ENCODE assay signal across 8 mouse cellular contexts in the genomic region with DNA sequence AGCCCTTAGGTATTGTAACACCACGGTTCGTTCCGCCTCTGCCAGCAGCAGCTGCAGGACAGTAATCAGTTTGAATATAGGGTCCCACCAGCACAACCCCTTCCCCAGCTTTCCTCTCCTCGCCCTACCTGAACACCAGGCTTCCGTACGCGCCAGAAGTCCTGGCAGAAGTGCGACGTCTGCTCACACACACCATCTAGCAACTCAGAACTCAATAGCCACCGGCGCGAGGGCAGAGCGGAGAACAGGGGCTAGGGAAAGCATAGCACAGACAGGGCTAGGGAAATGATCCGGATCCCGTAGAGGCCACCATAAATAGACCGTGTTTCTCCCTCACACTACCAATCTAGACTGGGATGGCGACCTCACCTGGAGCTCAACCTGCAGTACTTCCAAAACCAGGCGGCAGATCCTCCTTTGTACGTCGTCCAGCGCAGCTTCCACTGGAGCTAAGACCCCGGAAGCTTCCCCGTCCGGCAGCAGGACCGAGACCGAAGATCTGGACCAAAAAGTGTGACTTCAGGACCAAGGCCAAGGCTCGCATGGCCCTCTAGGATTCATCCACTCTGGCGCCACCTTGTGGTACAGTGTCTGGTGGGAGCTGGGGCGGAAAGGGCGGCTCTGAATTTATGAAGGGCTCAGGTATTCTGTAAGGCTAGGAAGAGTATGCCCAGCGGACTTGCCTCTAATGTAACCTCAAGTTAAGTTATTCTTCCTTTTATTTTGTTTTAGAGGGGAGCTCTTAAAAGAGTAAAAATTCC. TPM values are rescaled to one million over a fixed set of nuclear protein-coding genes. Genes with fewer than 3 reads are reported as not detected.
DNase-seq lines count a peak whose midpoint lies in the region; ATAC-seq and TF ChIP-seq lines count a peak whose summit lies in the region.

No protein-coding gene starts in this region.

- H3K27ac ChIP-seq in CH12.LX (ENCODE audit: insufficient read depth, low read depth): no peak overlapping the region
- H3K27ac ChIP-seq in forebrain, embryonic 10.5 days: no peak overlapping the region
- no peak overlapping the region for H3K27ac ChIP-seq in lung, embryonic 15.5 days
- H3K27ac ChIP-seq in olfactory bulb, adult 2 months (ENCODE audit: insufficient read depth, low read depth, low read length): no peak overlapping the region

- H3K4me1 ChIP-seq in CH12.LX (ENCODE audit: control insufficient read depth in 1 of 2, insufficient read depth in 2 of 2): peaks cover 13 to 36% of the 10 kb centered on the region in 2 experiments
- peaks cover 35% of the 10 kb centered on the region for H3K4me1 ChIP-seq in forebrain, embryonic 10.5 days
- peaks cover 32% of the 10 kb centered on the region for H3K4me1 ChIP-seq in lung, embryonic 15.5 days
- H3K4me1 ChIP-seq in olfactory bulb, adult 2 months (ENCODE audit: control insufficient read depth, insufficient read depth, low read length): peaks cover 22% of the 10 kb centered on the region

- WGBS in forebrain, embryonic 10.5 days: 6% methylated on average over 31 of the region's 31 CpGs
- WGBS in lung, embryonic 15.5 days: 7% methylated on average over 31 of the region's 31 CpGs
- WGBS in olfactory bulb, adult 2 months: 12% methylated on average over 31 of the region's 31 CpGs

- peaks cover 0 to 19% of the 10 kb centered on the region in 2 experiments for H3K36me3 ChIP-seq in CH12.LX (replicated peaks in 1 of 2; ENCODE audit: control insufficient read depth in 1 of 2, insufficient read depth in 1 of 2, low read length in 1 of 2)
- 0 out of 2 replicates have a peak, but pooled peaks cover under 1% of the 10 kb centered on the region for H3K36me3 ChIP-seq in forebrain, embryonic 10.5 days (replicated peaks)
- no peaks in the 10 kb centered on the region for H3K36me3 ChIP-seq in lung, embryonic 15.5 days

- no peak for TF ChIP-seq POLR2A in CH12.LX (IDR thresholded peaks at IDR 0.05; ENCODE audit: low read depth, low read length)
- no peak for TF ChIP-seq POLR2A in olfactory bulb, adult 2 months (IDR thresholded peaks at IDR 0.05; ENCODE audit: insufficient read depth, low read depth, low read length)

- no peaks in the 10 kb centered on the region for H3K27me3 ChIP-seq in CH12.LX (replicated peaks)
- peaks cover 39% of the 10 kb centered on the region for H3K27me3 ChIP-seq in forebrain, embryonic 10.5 days (ENCODE audit: poor library complexity, severe bottlenecking)
- peaks cover 12% of the 10 kb centered on the region for H3K27me3 ChIP-seq in lung, embryonic 15.5 days

- TF ChIP-seq RAD21 in CH12.LX (IDR thresholded peaks at IDR 0.05; ENCODE audit: low read depth, low read length): peak; percentile 49

- H3K9ac ChIP-seq in CH12.LX (ENCODE audit: insufficient read depth, low read depth): no peak overlapping the region
- no peak overlapping the region for H3K9ac ChIP-seq in lung, embryonic 15.5 days

- dilution Hi-C loops in CH12.LX (cut with MboI; ENCODE audit: extremely low pct_ligation_motif_present, extremely low pct_unique_long_range_greater_than_20kb, low sequenced_read_pairs): no loop called here

- H3K9me3 ChIP-seq in CH12.LX (replicated peaks; ENCODE audit: low read length): no peaks in the 10 kb centered on the region
- H3K9me3 ChIP-seq in forebrain, embryonic 10.5 days: no peaks in the 10 kb centered on the region
- H3K9me3 ChIP-seq in lung, embryonic 15.5 days: no peaks in the 10 kb centered on the region

- TF ChIP-seq EP300 in CH12.LX (IDR thresholded peaks at IDR 0.05; ENCODE audit: low read length): no peak

- ATAC-seq in lung, embryonic 15.5 days (ENCODE audit: borderline replicate concordance, extremely low read depth, low FRiP score, low TSS enrichment): no peak

- no peak overlapping the region for H3K4me3 ChIP-seq in CH12.LX (replicated peaks in 1 of 3; ENCODE audit: low read depth in 2 of 3, low read length in 2 of 3, poor library complexity in 1 of 3)
- peak overlapping the region; percentile 65 for H3K4me3 ChIP-seq in forebrain, embryonic 10.5 days
- H3K4me3 ChIP-seq in lung, embryonic 15.5 days: peak overlapping the region; percentile 56
- peak overlapping the region; percentile 73; the same call in 1 of the 2 replicates for H3K4me3 ChIP-seq in olfactory bulb, adult 2 months (ENCODE audit: insufficient read depth, low read depth, low read length)

- no peaks in the 10 kb centered on the region for H3K79me2 ChIP-seq in CH12.LX (replicated peaks; ENCODE audit: control insufficient read depth, extremely low read depth, insufficient read depth, poor library complexity, severe bottlenecking)

- intact Hi-C loops in heart, postnatal 14 days (cut with DNase I): loop anchor here (2.0 kb wide), 2 partner anchors 170 to 636 kb away; no protein-coding TSS in a partner anchor

- TF ChIP-seq CTCF in CH12.LX (conservative IDR thresholded peaks at IDR 0.05 in 1 of 2, IDR thresholded peaks at IDR 0.05 in 1 of 2; ENCODE audit: low read depth in 2 of 2, low read length in 2 of 2): peak; percentile 60 to 87
- peak; percentile 69 for TF ChIP-seq CTCF in olfactory bulb, adult 2 months (IDR thresholded peaks at IDR 0.05; ENCODE audit: insufficient read depth, low read depth, low read length)

- H3K4me2 ChIP-seq in CH12.LX (ENCODE audit: insufficient read depth, low read depth, poor library complexity, severe bottlenecking): no peak overlapping the region
- peak overlapping the region; percentile 88 for H3K4me2 ChIP-seq in lung, embryonic 15.5 days

- in situ Hi-C loops in CH12.LX (cut with MboI; ENCODE audit: low pct_ligation_motif_present, low pct_unique_long_range_greater_than_20kb, low sequenced_read_pairs): loop anchor here (5.0 kb wide), 1 partner anchor 33 kb away; the partner anchor contains the start of gene B3gnt9

- peak; percentile 89 for DNase-seq in CH12.LX (ENCODE audit: extremely low read depth)
- peak; percentile 91 for DNase-seq in brain, adult 2 months (ENCODE audit: low read depth, low spot score)
- DNase-seq in forebrain, embryonic 10.5 days (ENCODE audit: extremely low spot score, low spot score): peak; percentile 89
- peak; percentile 90 to 98 for DNase-seq in heart, postnatal 14 days
- peak; percentile 98 to 99 for DNase-seq in kidney, postnatal 4 days
- peak; percentile 89 for DNase-seq in thymus, postnatal 0 days (ENCODE audit: low spot score)

TF ChIP-seq in CH12.LX, 34 proteins besides CTCF, POLR2A, EP300 and RAD21 (continues in another document):
- no peak for TF ChIP-seq USF1 (IDR thresholded peaks at IDR 0.05; ENCODE audit: low read depth, low read length)

RNA-seq across cellular contexts. Expression of gene 4931428F04Rik, which starts 1.1 kb away (rescaled TPM):
- 4.7 and 4.8 TPM in 2 replicates for total RNA-seq in CH12.LX (2012; rRNA removed)
- total RNA-seq in CH12.LX (2014; rRNA removed): 2.2 and 2.7 TPM in 2 replicates
- 9.1 and 9.4 TPM in 2 replicates for polyA plus RNA-seq in CH12.LX (2012; ENCODE audit: insufficient read length, low read depth)
- 16.5 and 19.8 TPM in 2 replicates for polyA plus RNA-seq in forebrain, embryonic 10.5 days (2016; fragmentation: Nextera tagmentation; extraction: Ambion mirVana)
- 1 to 10 TPM; 1.5 to 3.2 TPM for total RNA-seq in heart, postnatal 14 days (2021)
- polyA plus RNA-seq in lung, embryonic 15.5 days (2015; fragmentation: Nextera tagmentation; extraction: Ambion mirVana): 9.7 and 10.0 TPM in 2 replicates
- not detected in 2 replicates for polyA plus RNA-seq in olfactory bulb, adult 2 months (2012; ENCODE audit: insufficient read depth, insufficient read length, low replicate concordance, missing spikeins)
- 3.2 and 4.2 TPM in 2 replicates for polyA plus RNA-seq in thymus, postnatal 0 days (2015; fragmentation: Nextera tagmentation; extraction: Ambion mirVana)

RNA-seq across cellular contexts. Expression of gene Exoc3l, which starts 5.2 kb away (rescaled TPM):
- total RNA-seq in CH12.LX (2012; rRNA removed) (10.9 and 12.5 TPM in 2 replicates), CH12.LX (2014; rRNA removed) (3.9 and 4.4 TPM in 2 replicates)
- polyA plus RNA-seq in CH12.LX (2012; ENCODE audit: insufficient read length, low read depth): 6.3 and 7.5 TPM in 2 replicates
- 11.5 and 11.6 TPM in 2 replicates for polyA plus RNA-seq in forebrain, embryonic 10.5 days (2016; fragmentation: Nextera tagmentation; extraction: Ambion mirVana)
- 1 to 10 TPM; 8.5 to 8.6 TPM for total RNA-seq in heart, postnatal 14 days (2021)
- 30.3 and 32.9 TPM in 2 replicates for polyA plus RNA-seq in lung, embryonic 15.5 days (2015; fragmentation: Nextera tagmentation; extraction: Ambion mirVana)
- not detected in 2 replicates for polyA plus RNA-seq in olfactory bulb, adult 2 months (2012; ENCODE audit: insufficient read depth, insufficient read length, low replicate concordance, missing spikeins)
- polyA plus RNA-seq in thymus, postnatal 0 days (2015; fragmentation: Nextera tagmentation; extraction: Ambion mirVana): 4.0 and 5.1 TPM in 2 replicates

RNA-seq across cellular contexts. Expression of gene E2f4, which starts 6.7 kb away (rescaled TPM):
- total RNA-seq in CH12.LX (2012; rRNA removed): 51.0 and 62.4 TPM in 2 replicates
- total RNA-seq in CH12.LX (2014; rRNA removed): 34.1 and 39.9 TPM in 2 replicates
- polyA plus RNA-seq in CH12.LX (2012; ENCODE audit: insufficient read length, low read depth): 165 and 198 TPM in 2 replicates
- polyA plus RNA-seq in forebrain, embryonic 10.5 days (2016; fragmentation: Nextera tagmentation; extraction: Ambion mirVana): 136 and 144 TPM in 2 replicates
- 10 to 100 TPM; 21.9 to 24.8 TPM for total RNA-seq in heart, postnatal 14 days (2021)
- 76.4 and 77.3 TPM in 2 replicates for polyA plus RNA-seq in lung, embryonic 15.5 days (2015; fragmentation: Nextera tagmentation; extraction: Ambion mirVana)
- not detected in 2 replicates for polyA plus RNA-seq in olfactory bulb, adult 2 months (2012; ENCODE audit: insufficient read depth, insufficient read length, low replicate concordance, missing spikeins)
- 81.7 and 103 TPM in 2 replicates for polyA plus RNA-seq in thymus, postnatal 0 days (2015; fragmentation: Nextera tagmentation; extraction: Ambion mirVana)

RNA-seq across cellular contexts. Expression of gene Elmo3, which starts 14.7 kb away (rescaled TPM):
- total RNA-seq in CH12.LX (2012; rRNA removed): 1.4 and 1.6 TPM in 2 replicates
- 0.72 and 0.77 TPM in 2 replicates for total RNA-seq in CH12.LX (2014; rRNA removed)
- polyA plus RNA-seq in CH12.LX (2012; ENCODE audit: insufficient read length, low read depth): 1.3 and 2.4 TPM in 2 replicates
- polyA plus RNA-seq in forebrain, embryonic 10.5 days (2016; fragmentation: Nextera tagmentation; extraction: Ambion mirVana): 1.8 and 1.9 TPM in 2 replicates
- total RNA-seq in heart, postnatal 14 days (2021): 1 to 10 TPM in 1 of 2 experiments, under 1 TPM in 1; 0.86 to 1.2 TPM
- 10.1 and 12.1 TPM in 2 replicates for polyA plus RNA-seq in lung, embryonic 15.5 days (2015; fragmentation: Nextera tagmentation; extraction: Ambion mirVana)
- not detected in 2 replicates for polyA plus RNA-seq in olfactory bulb, adult 2 months (2012; ENCODE audit: insufficient read depth, insufficient read length, low replicate concordance, missing spikeins)
- polyA plus RNA-seq in thymus, postnatal 0 days (2015; fragmentation: Nextera tagmentation; extraction: Ambion mirVana): 9.3 and 9.4 TPM in 2 replicates

RNA-seq across cellular contexts. Expression of gene Nol3, which starts 14.8 kb away (rescaled TPM):
- total RNA-seq in CH12.LX (2012; rRNA removed): 0.34 and 0.42 TPM in 2 replicates
- not detected in 2 replicates for total RNA-seq in CH12.LX (2014; rRNA removed)
- polyA plus RNA-seq in CH12.LX (2012; ENCODE audit: insufficient read length, low read depth): 0.31 TPM in 1 of 2 replicates, not detected in the other
- 0.57 and 0.99 TPM in 2 replicates for polyA plus RNA-seq in forebrain, embryonic 10.5 days (2016; fragmentation: Nextera tagmentation; extraction: Ambion mirVana)
- total RNA-seq in heart, postnatal 14 days (2021): 10 to 100 TPM; 17.9 to 19.0 TPM
- polyA plus RNA-seq in lung, embryonic 15.5 days (2015; fragmentation: Nextera tagmentation; extraction: Ambion mirVana): 1.5 and 1.7 TPM in 2 replicates
- polyA plus RNA-seq in olfactory bulb, adult 2 months (2012; ENCODE audit: insufficient read depth, insufficient read length, low replicate concordance, missing spikeins): not detected in 2 replicates
- 0.42 and 0.47 TPM in 2 replicates for polyA plus RNA-seq in thymus, postnatal 0 days (2015; fragmentation: Nextera tagmentation; extraction: Ambion mirVana)

Comparison
In these comparisons a context has a peak if more than half of its experiments do, and no peak if none do; other contexts are left out.
1. H3K4me3 ChIP-seq: peak in forebrain, embryonic 10.5 days (single experiment), lung, embryonic 15.5 days (single experiment) and olfactory bulb, adult 2 months (single experiment); none in CH12.LX (0 of 3).
2. Peak in every context shown above with its lines, with median percentiles within 50 percentile points of each other: DNase-seq.